Mouse (Mus musculus): Measurements from ENCODE around the gene Dlg5. TPM values are rescaled to one million over a fixed set of nuclear protein-coding genes. Genes with fewer than 3 reads are reported as not detected.

Gene Dlg5
- total and polyA plus RNA-seq, 2 experiments from 2014 or later = 13.4 to 51.2 TPM

GRCm38 (mm10) chr14:24213336-24213735 lies 32.4 kb downstream of the Dlg5 start:
- TF ChIP-seq CTCF (IDR thresholded peaks at IDR 0.05; ENCODE audit: low read depth) = no peak
- peak overlapping the region; percentile 51; the same call in 1 of the 2 replicates for H3K27ac ChIP-seq
- no peak for ATAC-seq
- H3K9me3 ChIP-seq (ENCODE audit: low read length) = no peaks in the 10 kb centered on the region
- WGBS = 84% methylated on average over 2 of the region's 2 CpGs
- H3K27me3 ChIP-seq (ENCODE audit: insufficient read depth, low read length) = no peaks in the 10 kb centered on the region
- DNase-seq (ENCODE audit: low spot score) = no peak
- H3K36me3 ChIP-seq (ENCODE audit: insufficient read depth, low read length) = no peaks in the 10 kb centered on the region
- peaks cover 43% of the 10 kb centered on the region for H3K4me1 ChIP-seq (ENCODE audit: insufficient read depth, low read length)
- H3K4me2 ChIP-seq (ENCODE audit: low read depth, low read length) = no peak overlapping the region
- no peak overlapping the region for H3K4me3 ChIP-seq (ENCODE audit: low read length)
- 0 out of 2 replicates have a peak overlapping the region, but pooled peaks have one; percentile 13 for H3K9ac ChIP-seq (replicated peaks; ENCODE audit: low read length)

- Histone ChIP-seq H3K27ac (0 out of 2 replicates have a peak overlapping the region, but pooled peaks have one; percentile 20), H3K4me3 (ENCODE audit: low read length) (no peak overlapping the region), H3K36me3 (ENCODE audit: insufficient read depth, low read length) (no peaks in the 10 kb centered on the region), H3K9ac (replicated peaks; ENCODE audit: low read length) (0 out of 2 replicates have a peak overlapping the region, but pooled peaks have one; percentile 13), H3K9me3 (ENCODE audit: low read length) (no peaks in the 10 kb centered on the region), H3K4me1 (ENCODE audit: insufficient read depth, low read length) (peaks cover 43% of the 10 kb centered on the region), H3K27me3 (ENCODE audit: insufficient read depth, low read length) (no peaks in the 10 kb centered on the region), H3K4me2 (ENCODE audit: low read depth, low read length) (no peak overlapping the region)
- 60% methylated on average over 5 of the region's 5 CpGs for WGBS
- ATAC-seq (no peak), DNase-seq (ENCODE audit: low spot score) (no peak)
- no peak for TF ChIP-seq CTCF (IDR thresholded peaks at IDR 0.05; ENCODE audit: low read depth)
Observed at GRCm38 (mm10) chr14:24212861-24213260, 32.9 kb downstream of the Dlg5 start.

GRCm38 (mm10) chr14:24207360-24207752 lies 38.4 kb downstream of the Dlg5 start:
- Histone ChIP-seq H3K4me1 (ENCODE audit: insufficient read depth, low read length) (peaks cover 22% of the 10 kb centered on the region), H3K27ac (no peak overlapping the region)
- ATAC-seq = no peak

GRCm38 (mm10) chr14:24206736-24207359 lies 38.9 kb downstream of the Dlg5 start:
- Histone ChIP-seq H3K9ac (replicated peaks; ENCODE audit: low read length) (no peak overlapping the region), H3K4me2 (ENCODE audit: low read depth, low read length) (no peak overlapping the region), H3K27ac (peak overlapping the region; percentile 15; the same call in 1 of the 2 replicates), H3K4me3 (ENCODE audit: low read length) (no peak overlapping the region), H3K4me1 (ENCODE audit: insufficient read depth, low read length) (peaks cover 19% of the 10 kb centered on the region), H3K27me3 (ENCODE audit: insufficient read depth, low read length) (no peaks in the 10 kb centered on the region), H3K36me3 (ENCODE audit: insufficient read depth, low read length) (no peaks in the 10 kb centered on the region), H3K9me3 (ENCODE audit: low read length) (no peaks in the 10 kb centered on the region)
- no peak for DNase-seq (ENCODE audit: low spot score)
- TF ChIP-seq CTCF (IDR thresholded peaks at IDR 0.05; ENCODE audit: low read depth) = no peak
- 73% methylated on average over 12 of the region's 12 CpGs for WGBS
- ATAC-seq = no peak

More at GRCm38 (mm10) chr14:24207360-24207752, 38.4 kb downstream of the Dlg5 start:
- no peaks in the 10 kb centered on the region for H3K9me3 ChIP-seq (ENCODE audit: low read length)
- H3K4me3 ChIP-seq (ENCODE audit: low read length) = no peak overlapping the region
- H3K27me3 ChIP-seq (ENCODE audit: insufficient read depth, low read length) = no peaks in the 10 kb centered on the region
- H3K9ac ChIP-seq (replicated peaks; ENCODE audit: low read length) = no peak overlapping the region
- H3K36me3 ChIP-seq (ENCODE audit: insufficient read depth, low read length) = no peaks in the 10 kb centered on the region
- 69% methylated on average over 13 of the region's 13 CpGs for WGBS
- DNase-seq (ENCODE audit: low spot score) = no peak
- H3K4me2 ChIP-seq (ENCODE audit: low read depth, low read length) = no peak overlapping the region
- no peak for TF ChIP-seq CTCF (IDR thresholded peaks at IDR 0.05; ENCODE audit: low read depth)

- Histone ChIP-seq H3K4me1 (ENCODE audit: insufficient read depth, low read length) (peaks cover 17% of the 10 kb centered on the region), H3K4me2 (ENCODE audit: low read depth, low read length) (no peak overlapping the region), H3K36me3 (ENCODE audit: insufficient read depth, low read length) (no peaks in the 10 kb centered on the region), H3K9ac (replicated peaks; ENCODE audit: low read length) (no peak overlapping the region), H3K4me3 (ENCODE audit: low read length) (no peak overlapping the region), H3K27me3 (ENCODE audit: insufficient read depth, low read length) (no peaks in the 10 kb centered on the region), H3K9me3 (ENCODE audit: low read length) (no peaks in the 10 kb centered on the region), H3K27ac (no peak overlapping the region)
- DNase-seq (ENCODE audit: low spot score) (no peak), ATAC-seq (no peak)
- 25% methylated on average over 7 of the region's 9 CpGs for WGBS
- TF ChIP-seq CTCF (IDR thresholded peaks at IDR 0.05; ENCODE audit: low read depth) = peak; percentile 18; the same call in 1 of the 2 replicates
Observed at GRCm38 (mm10) chr14:24206314-24206713, 39.4 kb downstream of the Dlg5 start.

GRCm38 (mm10) chr14:24205281-24205871 lies 40.3 kb downstream of the Dlg5 start:
- Histone ChIP-seq H3K36me3 (ENCODE audit: insufficient read depth, low read length) (no peaks in the 10 kb centered on the region), H3K9ac (replicated peaks; ENCODE audit: low read length) (no peak overlapping the region), H3K4me3 (ENCODE audit: low read length) (no peak overlapping the region), H3K27me3 (ENCODE audit: insufficient read depth, low read length) (no peaks in the 10 kb centered on the region), H3K9me3 (ENCODE audit: low read length) (no peaks in the 10 kb centered on the region), H3K4me1 (ENCODE audit: insufficient read depth, low read length) (peaks cover 17% of the 10 kb centered on the region), H3K27ac (peak overlapping the region; percentile 54; the same call in 1 of the 2 replicates), H3K4me2 (ENCODE audit: low read depth, low read length) (no peak overlapping the region)
- TF ChIP-seq CTCF (IDR thresholded peaks at IDR 0.05; ENCODE audit: low read depth) = no peak
- WGBS = 6% methylated on average over 6 of the region's 6 CpGs
- ATAC-seq (peak; percentile 76), DNase-seq (ENCODE audit: low spot score) (peak; percentile 73)

- Histone ChIP-seq H3K4me1 (ENCODE audit: insufficient read depth, low read length) (peaks cover 23% of the 10 kb centered on the region), H3K4me3 (ENCODE audit: low read length) (no peak overlapping the region), H3K4me2 (ENCODE audit: low read depth, low read length) (no peak overlapping the region), H3K9ac (replicated peaks; ENCODE audit: low read length) (no peak overlapping the region), H3K27ac (no peak overlapping the region), H3K9me3 (ENCODE audit: low read length) (no peaks in the 10 kb centered on the region), H3K36me3 (ENCODE audit: insufficient read depth, low read length) (no peaks in the 10 kb centered on the region), H3K27me3 (ENCODE audit: insufficient read depth, low read length) (no peaks in the 10 kb centered on the region)
- DNase-seq (ENCODE audit: low spot score) (no peak), ATAC-seq (no peak)
- no peak for TF ChIP-seq CTCF (IDR thresholded peaks at IDR 0.05; ENCODE audit: low read depth)
- 81% methylated on average over 8 of the region's 8 CpGs for WGBS
Observed at GRCm38 (mm10) chr14:24203210-24203609, 42.5 kb downstream of the Dlg5 start.
